Mouse (Mus musculus) hindbrain, embryonic 14.5 days (tissue): ENCODE measurements around the gene Mef2a. TPM values are rescaled to one million over a fixed set of nuclear protein-coding genes. Genes with fewer than 3 reads are reported as not detected.
A peak's percentile ranks its signal among the peaks of the same experiment; 100 is the strongest.

Experiments
- ATAC-seq: fragments of 200-750 bp; cut with Nextera tagmentation; 2 replicates; pipeline ENCODE4 v1.8.0; 2017; ENCODE audit warnings: moderate number of reproducible peaks, mild to moderate bottlenecking, moderate TSS enrichment, moderate library complexity; ENCODE audit not compliant: low FRiP score
- DNase-seq: peaks from one replicate; pipeline ENCODE4 v3.0.0-alpha.2; 2015; ENCODE audit warnings: low spot score
- H3K27ac ChIP-seq: fragments of 300-500 bp; sonication (generic); 2 replicates; pipeline ENCODE4 v1.5.1; 2014; ENCODE audit warnings: mild to moderate bottlenecking, moderate library complexity
- H3K27me3 ChIP-seq: fragments of 300-500 bp; sonication (generic); 2 replicates; pipeline ENCODE4 v1.6.1; 2014; ENCODE audit warnings: mild to moderate bottlenecking, low read length, mixed read lengths; ENCODE audit not compliant: control insufficient read depth, insufficient read depth
- H3K36me3 ChIP-seq: fragments of 300-500 bp; sonication (generic); replicated peaks from 2 replicates; pipeline ENCODE4 v1.6.1; 2014; ENCODE audit not compliant: control insufficient read depth, insufficient read depth
- H3K4me1 ChIP-seq: fragments of 300-500 bp; sonication (generic); replicated peaks from 2 replicates; pipeline ENCODE4 v1.6.1; 2014; ENCODE audit warnings: antibody characterized with exemption, low read length, mixed read lengths; ENCODE audit not compliant: control insufficient read depth, insufficient read depth
- H3K4me2 ChIP-seq: fragments of 300-500 bp; sonication (generic); replicated peaks from 2 replicates; pipeline ENCODE4 v1.6.1; 2014; ENCODE audit warnings: mild to moderate bottlenecking, moderate library complexity
- H3K4me3 ChIP-seq: fragments of 300-500 bp; sonication (generic); replicated peaks from 2 replicates; pipeline ENCODE4 v1.5.1; 2014; ENCODE audit warnings: mild to moderate bottlenecking, low read length
- H3K9ac ChIP-seq: fragments of 300-500 bp; sonication (generic); 2 replicates; pipeline ENCODE4 v1.6.1; 2014
- H3K9me3 ChIP-seq: fragments of 300-500 bp; sonication (generic); 2 replicates; pipeline ENCODE4 v1.6.1; 2016; ENCODE audit warnings: low read length; ENCODE audit not compliant: control insufficient read depth
- WGBS: fragments of 180-500 bp; shearing (Covaris S2); extraction: QIAGEN DNeasy Blood & Tissue Kit; methylation state at CpG from one replicate; pipeline ENCODE4 v1.1.7; 2014; 5-methylcytosine and 5-hydroxymethylcytosine counted together
- polyA plus RNA-seq: library from polyadenylated mRNA; unstranded; fragments of >200 nt; fragmentation: Nextera tagmentation; extraction: Ambion mirVana; gene quantifications from 2 replicates; pipeline ENCODE4 v1.2.1, GENCODE M21; 2014

Gene Mef2a
- polyA plus RNA-seq, 1 experiment from 2014 or later, result 44.9 TPM

GRCm38 (mm10) chr7:67241969-67242368 lies 130.7 kb downstream of the Mef2a start:
- no peaks in the 10 kb centered on the region for H3K9me3 ChIP-seq
- H3K4me2 ChIP-seq, result no peak overlapping the region
- H3K9ac ChIP-seq, result no peak overlapping the region
- H3K4me3 ChIP-seq, result no peak overlapping the region
- no peak overlapping the region for H3K27ac ChIP-seq
- no peaks in the 10 kb centered on the region for H3K4me1 ChIP-seq
- ATAC-seq (no peak), DNase-seq (no peak)
- H3K27me3 ChIP-seq, result no peaks in the 10 kb centered on the region
- peaks cover 20% of the 10 kb centered on the region for H3K36me3 ChIP-seq
- 94% methylated on average over 3 of the region's 3 CpGs for WGBS

- Histone ChIP-seq H3K27me3 (no peaks in the 10 kb centered on the region), H3K4me2 (no peak overlapping the region), H3K4me3 (no peak overlapping the region), H3K36me3 (peaks cover 51% of the 10 kb centered on the region), H3K4me1 (no peaks in the 10 kb centered on the region), H3K9ac (no peak overlapping the region), H3K9me3 (no peaks in the 10 kb centered on the region), H3K27ac (no peak overlapping the region)
- ATAC-seq (no peak), DNase-seq (no peak)
- WGBS, result 91% methylated on average over 2 of the region's 2 CpGs
Measured at GRCm38 (mm10) chr7:67237752-67238151, 134.9 kb downstream of the Mef2a start.

GRCm38 (mm10) chr7:67236351-67236750 lies 136.3 kb downstream of the Mef2a start:
- ATAC-seq (no peak), DNase-seq (no peak)
- H3K36me3 ChIP-seq, result peaks cover 63% of the 10 kb centered on the region
- H3K4me2 ChIP-seq, result no peak overlapping the region
- H3K9me3 ChIP-seq, result no peaks in the 10 kb centered on the region
- H3K27me3 ChIP-seq, result no peaks in the 10 kb centered on the region
- 86% methylated on average over 2 of the region's 2 CpGs for WGBS
- no peak overlapping the region for H3K9ac ChIP-seq
- no peak overlapping the region for H3K4me3 ChIP-seq
- no peaks in the 10 kb centered on the region for H3K4me1 ChIP-seq
- H3K27ac ChIP-seq, result no peak overlapping the region

GRCm38 (mm10) chr7:67234797-67235196 lies 137.9 kb downstream of the Mef2a start:
- ATAC-seq, result no peak

GRCm38 (mm10) chr7:67232504-67232903 lies 140.2 kb downstream of the Mef2a start:
- no peaks in the 10 kb centered on the region for H3K4me1 ChIP-seq
- ATAC-seq (no peak), DNase-seq (no peak)
- 94% methylated on average over 14 of the region's 14 CpGs for WGBS
- no peaks in the 10 kb centered on the region for H3K27me3 ChIP-seq
- peaks cover 47% of the 10 kb centered on the region for H3K36me3 ChIP-seq
- H3K4me2 ChIP-seq, result no peak overlapping the region
- H3K4me3 ChIP-seq, result no peak overlapping the region
- no peaks in the 10 kb centered on the region for H3K9me3 ChIP-seq
- H3K27ac ChIP-seq, result no peak overlapping the region
- H3K9ac ChIP-seq, result no peak overlapping the region

More at GRCm38 (mm10) chr7:67234797-67235196, 137.9 kb downstream of the Mef2a start:
- Histone ChIP-seq H3K27ac (no peak overlapping the region), H3K4me3 (no peak overlapping the region), H3K9me3 (no peaks in the 10 kb centered on the region), H3K4me2 (no peak overlapping the region), H3K36me3 (peaks cover 63% of the 10 kb centered on the region), H3K9ac (no peak overlapping the region), H3K4me1 (no peaks in the 10 kb centered on the region), H3K27me3 (no peaks in the 10 kb centered on the region)
- 80% methylated on average over 8 of the region's 8 CpGs for WGBS
- DNase-seq, result no peak

- Histone ChIP-seq H3K9ac (no peak overlapping the region), H3K4me2 (no peak overlapping the region), H3K36me3 (peaks cover 46% of the 10 kb centered on the region), H3K27ac (no peak overlapping the region), H3K4me3 (no peak overlapping the region), H3K4me1 (no peaks in the 10 kb centered on the region), H3K27me3 (no peaks in the 10 kb centered on the region), H3K9me3 (no peaks in the 10 kb centered on the region)
- 89% methylated on average over 3 of the region's 3 CpGs for WGBS
- no peak for DNase-seq
- ATAC-seq, result no peak
Measured at GRCm38 (mm10) chr7:67230640-67231140, 142.0 kb downstream of the Mef2a start.

- no peaks in the 10 kb centered on the region for H3K27me3 ChIP-seq
- ATAC-seq (no peak), DNase-seq (no peak)
- no peak overlapping the region for H3K4me2 ChIP-seq
- no peak overlapping the region for H3K27ac ChIP-seq
- no peaks in the 10 kb centered on the region for H3K9me3 ChIP-seq
- H3K4me3 ChIP-seq, result no peak overlapping the region
- H3K36me3 ChIP-seq, result peaks cover 46% of the 10 kb centered on the region
- no peaks in the 10 kb centered on the region for H3K4me1 ChIP-seq
- no peak overlapping the region for H3K9ac ChIP-seq
- WGBS, result 69% methylated on average over 3 of the region's 3 CpGs
Measured at GRCm38 (mm10) chr7:67230221-67230620, 142.4 kb downstream of the Mef2a start.

GRCm38 (mm10) chr7:67229701-67230100 lies 143.0 kb downstream of the Mef2a start:
- WGBS, result 94% methylated on average over 3 of the region's 3 CpGs
- no peak for ATAC-seq
- no peaks in the 10 kb centered on the region for H3K4me1 ChIP-seq

GRCm38 (mm10) chr7:67228891-67229602 lies 143.6 kb downstream of the Mef2a start:
- Histone ChIP-seq H3K9me3 (no peaks in the 10 kb centered on the region), H3K27me3 (no peaks in the 10 kb centered on the region), H3K4me3 (no peak overlapping the region), H3K27ac (no peak overlapping the region), H3K4me1 (peaks cover 6% of the 10 kb centered on the region; the same call in 1 of the 2 replicates), H3K9ac (no peak overlapping the region), H3K4me2 (no peak overlapping the region), H3K36me3 (peaks cover 46% of the 10 kb centered on the region)
- whole genome bisulfite sequencing, result 77% methylated on average over 5 of the region's 5 CpGs
- ATAC-seq (peak; percentile 48; the same call in 1 of the 2 replicates), DNase-seq (peak; percentile 44)

More at GRCm38 (mm10) chr7:67229701-67230100, 143.0 kb downstream of the Mef2a start:
- Histone ChIP-seq H3K4me2 (no peak overlapping the region), H3K27me3 (no peaks in the 10 kb centered on the region), H3K9ac (no peak overlapping the region), H3K36me3 (peaks cover 46% of the 10 kb centered on the region), H3K9me3 (no peaks in the 10 kb centered on the region), H3K27ac (no peak overlapping the region), H3K4me3 (no peak overlapping the region)
- DNase-seq, result no peak
